Mouse (Mus musculus): ENCODE results near the gene Kcp.

Gene Kcp

GRCm38 (mm10) chr6:29507447-29508309, at the start of gene Kcp:
Gene Kcp (minus strand): TSS chr6:29507952.
- DNase-seq (ENCODE audit: low spot score in 2 of 2), result no peak

GRCm38 (mm10) chr6:29557112-29557511, 49.4 kb upstream of the Kcp start:
- DNase-seq (ENCODE audit: low spot score in 2 of 2), result no peak

GRCm38 (mm10) chr6:29552526-29552925, 44.8 kb upstream of the Kcp start:
- DNase-seq (ENCODE audit: low spot score in 2 of 2), result no peak

GRCm38 (mm10) chr6:29548086-29548485, 40.3 kb upstream of the Kcp start:
- DNase-seq (ENCODE audit: low spot score in 2 of 2), result no peak

GRCm38 (mm10) chr6:29547582-29547981, 39.8 kb upstream of the Kcp start:
- DNase-seq (ENCODE audit: low spot score in 2 of 2), result no peak

GRCm38 (mm10) chr6:29545611-29546010, 37.9 kb upstream of the Kcp start:
- DNase-seq (ENCODE audit: low spot score in 2 of 2), result no peak

- no peak for DNase-seq (ENCODE audit: low spot score in 2 of 2)
These were observed 33.2 kb upstream of the Kcp start for GRCm38 (mm10) chr6:29540956-29541355.

GRCm38 (mm10) chr6:29540223-29540622, 32.5 kb upstream of the Kcp start:
- DNase-seq (ENCODE audit: low spot score in 2 of 2), result no peak

- no peak for DNase-seq (ENCODE audit: low spot score in 2 of 2)
These were observed 31.8 kb upstream of the Kcp start for GRCm38 (mm10) chr6:29539502-29539901.

- no peak for DNase-seq (ENCODE audit: low spot score in 2 of 2)
These were observed 29.5 kb upstream of the Kcp start for GRCm38 (mm10) chr6:29537221-29537620.

GRCm38 (mm10) chr6:29536651-29537193, 29.0 kb upstream of the Kcp start:
- DNase-seq (ENCODE audit: low spot score in 2 of 2), result no peak

GRCm38 (mm10) chr6:29535316-29535715, 27.6 kb upstream of the Kcp start:
- no peak for DNase-seq (ENCODE audit: low spot score in 2 of 2)

GRCm38 (mm10) chr6:29530050-29530449, 22.3 kb upstream of the Kcp start:
- DNase-seq (ENCODE audit: low spot score in 2 of 2), result no peak

GRCm38 (mm10) chr6:29529444-29529820, 21.7 kb upstream of the Kcp start:
- no peak for DNase-seq (ENCODE audit: low spot score in 2 of 2)

- no peak for DNase-seq (ENCODE audit: low spot score in 2 of 2)
These were observed 21.1 kb upstream of the Kcp start for GRCm38 (mm10) chr6:29528561-29529443.

- no peak for DNase-seq (ENCODE audit: low spot score in 2 of 2)
These were observed 20.4 kb upstream of the Kcp start for GRCm38 (mm10) chr6:29528165-29528505.

- no peak for DNase-seq (ENCODE audit: low spot score in 2 of 2)
These were observed 19.8 kb upstream of the Kcp start for GRCm38 (mm10) chr6:29527361-29528164.

GRCm38 (mm10) chr6:29526281-29527251, 18.8 kb upstream of the Kcp start, which contains the start of gene Irf5:
Gene Irf5 (plus strand): TSS chr6:29526625.
- DNase-seq (ENCODE audit: low spot score in 2 of 2), result no peak

- no peak for DNase-seq (ENCODE audit: low spot score in 2 of 2)
These were observed 17.5 kb upstream of the Kcp start for GRCm38 (mm10) chr6:29525256-29525655.

- no peak for DNase-seq (ENCODE audit: low spot score in 2 of 2)
These were observed 16.3 kb upstream of the Kcp start for GRCm38 (mm10) chr6:29524034-29524489.
